Mouse (Mus musculus) small intestine, adult 2 months (tissue): Measurements from ENCODE around the gene Tagln3. TPM values are rescaled to one million over a fixed set of nuclear protein-coding genes. Genes with fewer than 3 reads are reported as not detected.

Experiments
- H3K27ac ChIP-seq: fragments of 200-500 bp; 2 replicates; pipeline ENCODE4 v1.5.1; 2012; ENCODE audit warnings: low read depth, low read length, control low read depth, inconsistent platforms; ENCODE audit not compliant: insufficient read depth
- H3K27me3 ChIP-seq: fragments of 200-500 bp; 2 replicates; pipeline ENCODE4 v1.6.1; 2012; ENCODE audit warnings: mild to moderate bottlenecking, moderate library complexity, low read length, inconsistent platforms; ENCODE audit not compliant: control insufficient read depth, insufficient read depth
- H3K36me3 ChIP-seq: fragments of 200-500 bp; 2 replicates; pipeline ENCODE4 v1.6.1; 2012; ENCODE audit warnings: mild to moderate bottlenecking, low read length, control low read depth, inconsistent platforms; ENCODE audit not compliant: control insufficient read depth, insufficient read depth
- H3K4me1 ChIP-seq: fragments of 200-500 bp; 2 replicates; pipeline ENCODE4 v1.6.1; 2012; ENCODE audit warnings: low read length, inconsistent platforms, mixed read lengths; ENCODE audit not compliant: control insufficient read depth, insufficient read depth, insufficient read length
- H3K4me3 ChIP-seq: fragments of 200-500 bp; 2 replicates; pipeline ENCODE4 v1.5.1; 2012; ENCODE audit warnings: low read depth, mild to moderate bottlenecking, control low read depth, inconsistent platforms, low read length, moderate library complexity
- CTCF ChIP-seq: fragments of 200-500 bp; IDR thresholded peaks from 2 replicates; pipeline ENCODE4 v1.5.1; 2012; ENCODE audit warnings: low read depth, mild to moderate bottlenecking, control low read depth, inconsistent platforms, low read length, moderate library complexity, mixed read lengths; ENCODE audit not compliant: insufficient replicate concordance, insufficient read length; ENCODE audit errors: extremely low read depth
- POLR2A ChIP-seq: fragments of 200-500 bp; IDR thresholded peaks from 2 replicates; pipeline ENCODE4 v1.6.1; 2012; ENCODE audit warnings: low read depth, mild to moderate bottlenecking, control low read depth, inconsistent platforms, low read length, moderate library complexity
- WGBS: fragments of 180-500 bp; shearing (Covaris S2); methylation state at CpG from one replicate; pipeline ENCODE4 v1.1.7; 2018; 5-methylcytosine and 5-hydroxymethylcytosine counted together
- polyA plus RNA-seq: library from polyadenylated mRNA; depleted of rRNA; stranded (reverse); fragments of >200 nt; gene quantifications from 2 replicates; pipeline ENCODE4 v1.2.3, GENCODE M21; 2012; rRNA removed

Tagln3 gene
- polyA plus RNA-seq, 1 experiment, result 0.55 TPM

GRCm38 (mm10) chr16:45685295-45685694 lies 39.1 kb downstream of the Tagln3 start:
- Histone ChIP-seq H3K36me3 (no peaks in the 10 kb centered on the region), H3K27me3 (no peaks in the 10 kb centered on the region), H3K27ac (no peak overlapping the region), H3K4me3 (no peak overlapping the region), H3K4me1 (no peaks in the 10 kb centered on the region)
- TF ChIP-seq POLR2A (no peak), CTCF (no peak)
- WGBS, result 83% methylated on average over 3 of the region's 3 CpGs

DNA sequence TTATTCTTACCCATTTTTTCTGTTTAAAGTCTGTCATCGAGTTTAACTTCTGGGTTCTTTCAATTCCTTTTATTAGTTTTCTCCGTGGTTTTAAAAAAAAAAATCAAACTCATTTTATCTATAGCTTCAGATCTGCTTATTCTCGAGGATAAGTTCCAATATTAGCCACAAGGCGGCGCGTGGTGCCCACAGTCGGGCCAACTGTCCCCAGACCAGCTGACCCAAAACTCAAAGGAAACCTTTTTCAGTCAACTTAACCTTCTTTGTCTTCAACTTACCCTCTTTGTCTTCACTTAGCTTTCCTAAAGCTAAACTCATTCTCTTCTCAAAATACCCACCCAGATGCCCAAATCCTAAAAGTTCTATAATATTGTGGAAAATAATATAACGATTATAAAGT lies 39.6 kb downstream of the Tagln3 start:
- Histone ChIP-seq H3K27me3 (no peaks in the 10 kb centered on the region), H3K4me3 (no peak overlapping the region), H3K4me1 (no peaks in the 10 kb centered on the region), H3K36me3 (no peaks in the 10 kb centered on the region), H3K27ac (no peak overlapping the region)
- TF ChIP-seq POLR2A, result no peak
- peak; percentile 93; the same call in 1 of the 2 replicates for TF ChIP-seq CTCF
- WGBS, result 12% methylated on average over 8 of the region's 8 CpGs

DNA sequence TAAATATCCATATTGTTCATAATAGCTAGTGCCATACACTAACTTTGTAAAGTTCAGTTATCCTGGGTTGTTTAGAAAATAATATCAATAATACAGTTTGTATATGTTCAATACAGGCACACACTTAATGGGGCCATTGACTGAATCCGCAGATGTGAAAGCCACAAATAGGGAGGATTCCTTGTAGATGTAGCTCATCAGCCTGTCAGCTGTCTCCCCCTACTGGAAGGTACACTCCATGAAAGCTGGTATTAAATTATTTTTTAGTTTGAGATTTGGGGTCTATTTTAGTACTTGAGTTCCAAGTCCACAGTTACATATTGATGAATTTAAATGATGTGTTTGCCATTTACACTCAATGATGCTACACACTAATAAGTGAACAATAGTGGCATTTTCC lies 47.9 kb downstream of the Tagln3 start:
- TF ChIP-seq POLR2A, result no peak
- Histone ChIP-seq H3K4me3 (no peak overlapping the region), H3K27ac (no peak overlapping the region), H3K36me3 (no peaks in the 10 kb centered on the region), H3K27me3 (no peaks in the 10 kb centered on the region), H3K4me1 (no peaks in the 10 kb centered on the region)
- 7% methylated on average over 1 of the region's 1 CpGs for WGBS

DNA sequence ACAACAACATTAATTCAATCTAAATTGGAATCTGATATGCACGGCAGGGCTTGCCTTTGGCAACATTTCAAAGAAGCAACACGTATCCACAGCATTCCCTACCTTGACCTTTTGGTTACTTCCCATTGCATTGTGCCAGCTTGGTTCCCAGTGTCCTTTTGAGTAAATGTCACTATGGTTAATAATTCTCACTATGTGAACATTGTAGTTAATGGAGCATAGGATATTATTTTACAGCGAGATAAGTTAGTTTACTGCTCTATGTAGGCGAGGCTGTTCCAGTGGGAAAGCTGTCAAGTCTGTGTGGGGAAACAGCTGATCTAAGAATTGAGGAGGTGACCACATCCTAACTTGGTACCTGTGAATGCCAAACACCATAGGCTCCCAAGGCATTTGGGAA lies 54.4 kb downstream of the Tagln3 start:
- 21% methylated on average over 4 of the region's 4 CpGs for WGBS
- Histone ChIP-seq H3K4me1 (peaks cover 8% of the 10 kb centered on the region; the same call in 1 of the 2 replicates), H3K27ac (0 out of 2 replicates have a peak overlapping the region, but pooled peaks have one; percentile 1)

DNA sequence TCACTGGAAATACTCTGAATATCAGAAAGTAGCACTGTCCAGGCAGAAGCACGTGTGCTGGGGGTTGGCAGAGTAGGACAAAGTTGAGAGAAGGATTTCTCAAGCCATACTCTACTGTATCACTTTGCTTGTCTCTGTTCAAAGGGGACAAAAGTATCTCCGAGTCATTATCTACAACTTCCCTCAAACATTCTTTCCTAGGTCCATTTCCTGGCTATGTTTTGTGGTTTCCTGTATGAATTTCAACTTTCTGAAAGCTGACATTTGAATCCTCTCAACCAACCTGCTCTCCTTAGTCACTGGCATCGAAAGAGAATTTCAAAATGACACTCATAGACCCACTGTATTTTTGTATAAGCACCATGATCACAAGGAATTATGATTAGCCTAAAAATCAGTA lies 56.2 kb downstream of the Tagln3 start:
- no peaks in the 10 kb centered on the region for H3K27me3 ChIP-seq
- WGBS, result 65% methylated on average over 3 of the region's 3 CpGs
- peaks cover 11% of the 10 kb centered on the region; the same call in 1 of the 2 replicates for H3K4me1 ChIP-seq
- TF ChIP-seq POLR2A (no peak), CTCF (no peak)
- no peaks in the 10 kb centered on the region for H3K36me3 ChIP-seq
- H3K4me3 ChIP-seq, result no peak overlapping the region
- H3K27ac ChIP-seq, result no peak overlapping the region

More for the DNA sequence above, 54.4 kb downstream of the Tagln3 start:
- Histone ChIP-seq H3K27me3 (no peaks in the 10 kb centered on the region), H3K4me3 (no peak overlapping the region), H3K36me3 (no peaks in the 10 kb centered on the region)
- no peak for TF ChIP-seq POLR2A
- TF ChIP-seq CTCF, result no peak

GRCm38 (mm10) chr16:45666136-45666535 lies 58.3 kb downstream of the Tagln3 start:
- no peak for TF ChIP-seq POLR2A
- no peak for TF ChIP-seq CTCF
- Histone ChIP-seq H3K4me1 (peaks cover 17% of the 10 kb centered on the region; the same call in 1 of the 2 replicates), H3K36me3 (no peaks in the 10 kb centered on the region), H3K4me3 (no peak overlapping the region), H3K27ac (no peak overlapping the region), H3K27me3 (no peaks in the 10 kb centered on the region)
- 64% methylated on average over 2 of the region's 2 CpGs for WGBS

DNA sequence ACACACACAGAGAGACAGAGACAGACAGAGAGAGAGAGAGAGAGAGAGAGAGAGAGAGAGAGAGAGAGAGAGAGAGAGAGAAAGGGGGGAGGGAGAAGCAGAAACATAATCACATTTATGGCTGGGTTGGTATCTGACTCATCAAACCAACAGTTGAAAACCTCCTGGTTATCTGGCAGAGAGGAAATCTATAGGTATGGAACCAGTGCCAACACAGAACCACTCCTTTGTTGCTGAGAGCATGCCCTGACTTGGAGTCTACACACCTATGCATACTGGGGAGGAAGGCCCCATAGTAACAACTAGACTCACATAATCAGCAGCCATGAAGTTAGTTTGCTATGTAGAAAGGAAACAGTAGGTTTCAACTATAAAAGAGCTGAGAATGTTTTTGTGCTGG lies 62.0 kb downstream of the Tagln3 start:
- Histone ChIP-seq H3K27me3 (no peaks in the 10 kb centered on the region), H3K4me3 (no peak overlapping the region), H3K4me1 (peaks cover 21% of the 10 kb centered on the region; the same call in 1 of the 2 replicates), H3K27ac (peak overlapping the region; percentile 32; the same call in 1 of the 2 replicates), H3K36me3 (no peaks in the 10 kb centered on the region)
- TF ChIP-seq POLR2A (no peak), CTCF (no peak)

Other genes starting within 250 kb of the Tagln3 start
- 0.50 and 2.2 TPM in 2 replicates for gene Gm609, start 231.6 kb downstream of the Tagln3 start, polyA plus RNA-seq
- gene Gm17783, start 192.6 kb downstream of the Tagln3 start, polyA plus RNA-seq, result 0.93 and 1.6 TPM in 2 replicates
- not detected in 2 replicates for gene Slc9c1, start 189.3 kb downstream of the Tagln3 start, polyA plus RNA-seq
- gene Gcsam, start 114.2 kb downstream of the Tagln3 start, polyA plus RNA-seq, result 0.06 and 0.11 TPM in 2 replicates
- gene BC016579, start 70.5 kb downstream of the Tagln3 start, polyA plus RNA-seq, result 1.3 and 2.1 TPM in 2 replicates
- gene Tmprss7, start 30.9 kb downstream of the Tagln3 start, polyA plus RNA-seq, result 0.10 and 0.20 TPM in 2 replicates
- gene Abhd10, start 18.3 kb upstream of the Tagln3 start, polyA plus RNA-seq, result 1.1 and 2.4 TPM in 2 replicates
- gene Phldb2, start 229.0 kb upstream of the Tagln3 start, polyA plus RNA-seq, result 1.7 and 3.7 TPM in 2 replicates